Mouse (Mus musculus) frontal cortex, adult (tissue): ENCODE measurements around the gene Chrd.

ENCODE experiments used
- ATAC-seq: cut with Nextera tagmentation; 2 replicates; pipeline ENCODE4 v1.9.2; 2017; ENCODE audit warnings: mild to moderate bottlenecking, moderate library complexity, mixed read lengths; ENCODE audit not compliant: low TSS enrichment

Chrd gene

DNA sequence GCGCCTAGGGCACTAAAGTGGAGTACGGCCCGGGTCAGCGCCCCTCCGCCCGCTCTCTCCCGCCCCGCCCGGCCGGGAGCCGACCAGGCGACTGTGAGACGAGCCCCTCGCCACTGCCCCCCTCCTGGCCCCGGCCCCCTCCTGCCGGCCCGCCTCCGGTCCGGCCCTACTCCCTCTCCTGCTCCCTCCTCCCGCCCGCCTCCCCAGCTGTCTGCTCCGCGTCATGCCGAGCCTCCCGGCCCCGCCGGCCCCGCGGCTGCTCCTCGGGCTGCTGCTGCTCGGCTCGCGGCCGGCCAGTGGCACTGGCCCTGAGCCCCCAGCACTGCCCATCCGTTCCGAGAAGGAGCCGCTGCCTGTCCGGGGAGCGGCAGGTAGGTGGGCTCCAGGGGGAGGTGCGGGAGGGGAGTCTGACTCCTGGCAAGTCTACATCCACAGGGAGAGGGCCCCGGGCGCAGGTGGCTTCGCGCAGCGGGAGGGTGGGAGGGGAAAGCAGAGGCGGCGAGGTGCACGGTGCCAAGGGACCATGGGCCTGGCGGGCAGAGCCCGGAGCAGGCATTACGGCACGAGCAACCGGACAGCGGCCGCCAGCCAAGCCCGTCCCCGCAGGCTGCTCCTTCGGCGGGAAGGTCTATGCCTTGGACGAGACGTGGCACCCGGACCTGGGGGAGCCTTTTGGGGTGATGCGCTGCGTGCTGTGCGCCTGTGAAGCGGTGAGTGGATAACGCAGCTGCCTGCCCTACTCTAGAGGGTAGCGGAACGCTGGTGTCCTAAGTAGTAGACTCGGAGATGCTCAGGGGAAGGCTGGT is at the start of gene Chrd:
Chrd (plus strand) TSS at position 203 of the 806 bp plus-strand sequence.
- ATAC-seq = peak; percentile 60

DNA sequence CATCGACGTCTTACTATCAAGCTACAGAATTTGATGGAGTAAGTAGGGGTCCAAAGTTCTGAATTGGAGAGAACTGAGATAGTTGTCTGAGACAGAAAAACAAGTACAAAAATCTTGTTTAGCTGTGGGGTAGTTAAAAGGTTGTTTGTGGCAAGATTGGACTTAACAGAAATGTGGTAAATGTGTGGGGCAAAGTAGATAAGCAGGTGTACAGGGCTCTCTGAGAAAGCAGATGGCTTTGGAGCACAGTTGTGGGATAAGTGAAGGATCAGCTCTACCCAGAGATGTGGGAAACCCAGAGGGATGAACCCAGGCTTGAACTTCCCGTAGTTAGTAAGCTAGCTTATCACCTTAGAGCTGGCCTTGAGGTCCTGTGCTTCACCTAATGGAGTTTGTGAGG is 42.2 kb upstream of the Chrd start:
- no peak for ATAC-seq

DNA sequence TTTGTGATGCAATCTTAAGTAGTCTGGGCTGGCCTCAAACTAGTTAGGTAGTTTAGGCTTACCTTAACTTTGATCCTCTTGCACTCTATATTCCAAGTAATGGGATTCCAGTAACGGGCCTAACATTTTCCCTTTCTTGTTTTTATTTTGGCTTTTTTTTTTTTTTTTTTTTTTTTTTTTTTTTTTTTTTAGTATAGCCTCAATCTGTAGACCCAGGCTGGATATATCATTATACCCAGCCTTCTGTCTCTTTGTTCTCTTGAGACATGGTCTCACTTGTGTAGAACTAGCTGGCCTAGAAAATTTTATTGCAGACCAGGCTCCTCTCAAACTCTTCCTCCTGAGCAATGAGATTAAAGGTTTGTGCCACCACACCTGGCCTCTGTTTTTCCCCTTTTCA is 41.3 kb upstream of the Chrd start:
- ATAC-seq = no peak

DNA sequence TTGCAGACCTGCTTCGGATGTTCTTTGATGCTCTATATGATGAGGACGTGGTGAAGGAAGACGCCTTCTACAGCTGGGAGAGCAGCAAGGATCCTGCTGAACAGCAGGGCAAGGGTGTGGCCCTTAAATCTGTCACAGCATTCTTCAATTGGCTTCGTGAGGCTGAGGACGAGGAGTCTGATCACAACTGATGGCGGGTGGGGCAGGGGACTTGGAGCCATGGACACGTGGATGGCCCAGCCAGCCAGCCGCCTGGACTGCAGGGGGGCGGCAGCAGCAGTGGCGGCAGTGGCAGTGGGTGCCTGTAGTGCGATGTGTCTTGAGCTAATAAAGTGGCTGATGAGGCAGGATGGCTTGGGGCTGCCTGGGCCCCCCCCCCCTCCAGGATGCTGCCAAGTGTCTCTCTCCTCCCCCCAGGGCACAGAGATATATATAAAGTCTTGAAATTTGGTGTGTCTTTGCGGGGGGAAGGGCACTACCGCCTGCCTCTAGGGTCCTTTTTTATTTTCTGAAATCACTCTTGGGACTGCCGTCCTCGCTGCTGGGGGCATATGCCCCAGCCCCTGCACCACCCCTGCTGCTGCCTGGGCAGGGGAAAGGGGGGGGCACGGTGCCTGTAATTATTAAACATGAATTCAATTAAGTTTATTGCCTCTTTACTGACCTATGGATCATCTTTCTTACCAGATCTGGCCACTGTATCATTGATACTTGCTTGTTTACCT is 40.5 kb upstream of the Chrd start:
- ATAC-seq = no peak

DNA sequence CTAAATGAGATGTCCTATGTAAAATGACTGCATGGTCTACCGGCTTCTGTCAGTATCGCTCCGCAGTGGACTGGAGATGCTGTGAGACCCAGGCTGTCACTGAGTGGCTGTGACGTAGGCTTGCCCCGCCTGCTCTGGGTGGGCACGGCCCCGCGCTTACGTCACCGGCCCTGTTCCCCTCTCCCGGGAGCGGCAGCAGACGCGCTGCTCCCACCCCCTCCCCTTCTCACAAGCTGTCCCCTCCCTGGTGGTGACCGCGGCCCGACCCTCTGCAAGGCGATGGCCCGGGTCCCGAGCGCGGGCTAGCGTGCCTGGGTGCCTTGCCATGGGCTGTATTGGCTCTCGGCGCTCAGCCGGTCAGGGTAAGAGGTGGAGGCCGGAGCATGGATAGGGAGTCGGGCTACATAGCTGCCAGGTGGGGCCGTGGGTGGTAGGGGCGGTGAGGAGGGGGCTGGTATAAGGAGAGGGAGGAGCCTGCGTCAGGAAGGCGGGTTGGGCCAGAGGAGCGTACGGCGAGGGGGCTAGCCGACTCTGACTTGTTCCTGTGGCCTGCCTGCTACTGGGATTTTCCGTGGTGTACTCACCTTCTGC is 39.7 kb upstream of the Chrd start, which contains the start of gene Fam131a:
Fam131a (plus strand) TSS at position 131 of the 591 bp plus-strand sequence.
- ATAC-seq = peak; percentile 79

DNA sequence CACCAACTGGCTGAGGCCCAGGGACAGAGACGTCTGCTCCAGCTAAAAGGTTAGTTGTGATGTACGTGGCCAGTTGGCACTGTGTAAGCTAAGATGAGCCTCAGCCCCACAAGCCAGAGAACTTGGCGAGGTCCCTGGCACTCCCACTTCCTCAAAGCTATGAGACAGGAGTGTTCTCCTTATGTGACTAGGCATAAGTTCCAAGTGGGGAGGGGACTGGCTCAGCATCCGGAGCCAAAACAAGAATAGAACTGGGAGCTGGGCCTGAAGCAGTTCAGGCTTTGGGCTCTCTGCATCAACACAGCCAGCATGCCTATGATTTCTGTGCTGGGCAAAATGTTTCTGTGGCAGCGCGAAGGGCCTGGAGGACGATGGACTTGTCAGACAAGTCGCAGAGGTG is 38.1 kb upstream of the Chrd start:
- ATAC-seq = peak; percentile 62

DNA sequence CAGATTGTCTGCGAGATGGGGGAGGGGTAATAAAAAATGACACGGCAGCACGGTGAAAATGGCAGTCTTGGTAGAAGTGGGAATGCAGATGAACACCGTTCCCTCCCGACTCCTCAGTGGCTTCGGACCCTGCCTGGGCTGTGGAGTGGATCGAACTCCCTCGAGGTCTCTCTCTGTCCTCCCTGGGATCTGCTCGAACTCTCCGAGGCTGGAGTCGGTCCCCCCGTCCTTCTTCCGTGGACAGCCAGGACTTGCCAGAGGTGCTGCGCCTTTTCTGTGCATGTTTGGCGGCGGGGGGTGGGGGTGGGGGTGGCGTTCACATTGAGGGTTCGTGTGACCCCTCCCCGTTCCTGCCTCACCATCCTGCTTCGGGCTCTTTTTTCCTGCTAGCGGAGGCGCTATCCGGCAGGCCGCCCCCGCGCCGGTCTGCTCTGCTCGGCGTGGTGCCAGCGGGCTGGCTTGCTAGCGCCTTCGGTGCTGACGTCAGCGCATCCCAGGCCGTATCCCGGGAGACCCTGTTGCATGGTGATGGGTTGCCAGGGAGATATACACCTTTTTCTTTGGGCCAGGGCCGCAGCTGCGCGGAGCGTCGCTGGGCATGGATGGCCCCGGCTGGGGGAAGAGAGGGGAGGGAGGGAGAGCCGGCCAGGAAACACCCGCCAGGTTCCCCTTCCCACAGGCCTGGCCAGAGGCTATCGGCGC is 37.2 kb upstream of the Chrd start:
- ATAC-seq = peak; percentile 59

DNA sequence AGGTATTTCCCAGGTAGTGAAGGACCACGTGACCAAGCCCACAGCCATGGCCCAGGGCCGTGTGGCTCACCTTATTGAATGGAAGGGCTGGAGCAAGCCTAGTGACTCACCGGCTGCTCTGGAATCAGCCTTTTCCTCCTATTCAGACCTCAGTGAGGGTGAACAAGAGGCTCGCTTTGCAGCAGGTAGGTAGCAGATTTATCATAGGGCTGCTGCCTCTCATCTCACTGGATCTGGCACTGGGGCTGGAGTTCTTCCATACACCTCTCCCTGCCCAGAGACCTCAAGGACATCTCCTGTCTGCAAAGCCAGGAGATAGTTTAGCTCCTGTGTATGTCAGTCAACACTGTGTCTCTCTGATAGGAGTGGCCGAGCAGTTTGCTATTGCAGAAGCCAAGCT is 33.7 kb upstream of the Chrd start:
- ATAC-seq = no peak

DNA sequence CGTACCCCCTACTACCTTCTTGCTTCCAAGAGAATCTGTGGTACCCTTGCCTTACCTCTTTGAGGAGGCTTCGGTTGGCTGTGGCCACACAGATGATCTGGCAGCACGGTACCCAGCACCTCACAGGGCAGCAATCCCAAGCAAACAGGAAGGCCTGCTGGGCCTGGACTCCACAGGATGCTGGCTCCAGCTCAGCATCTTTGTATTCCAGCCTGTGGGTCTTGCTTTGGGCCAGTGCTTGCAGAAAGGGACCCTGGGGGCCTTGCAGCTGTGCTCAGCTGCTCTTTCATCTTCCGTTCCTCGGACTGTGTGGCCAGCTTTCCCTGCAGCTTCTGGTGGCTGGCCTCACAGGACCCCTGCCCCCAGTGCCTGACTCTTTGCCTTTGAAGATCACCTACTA is 32.9 kb upstream of the Chrd start:
- no peak for ATAC-seq

DNA sequence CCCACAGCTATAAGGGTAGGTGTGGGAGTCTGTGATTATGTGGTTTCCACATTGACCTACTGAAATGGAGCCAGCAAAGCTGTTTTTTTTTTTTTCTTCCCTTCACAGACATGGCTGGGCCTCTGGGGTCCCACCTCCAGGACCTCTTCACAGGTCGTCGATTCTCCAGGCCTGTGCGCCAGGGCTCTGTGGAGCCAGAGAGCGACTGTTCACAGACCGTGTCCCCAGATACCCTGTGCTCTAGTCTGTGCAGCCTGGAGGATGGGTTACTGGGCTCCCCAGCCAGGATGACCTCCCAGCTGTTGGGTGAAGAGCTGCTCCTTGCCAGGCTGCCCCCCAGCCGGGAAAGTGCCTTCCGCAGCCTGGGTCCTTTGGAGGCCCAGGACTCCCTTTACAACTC is 31.6 kb upstream of the Chrd start:
- no peak for ATAC-seq

DNA sequence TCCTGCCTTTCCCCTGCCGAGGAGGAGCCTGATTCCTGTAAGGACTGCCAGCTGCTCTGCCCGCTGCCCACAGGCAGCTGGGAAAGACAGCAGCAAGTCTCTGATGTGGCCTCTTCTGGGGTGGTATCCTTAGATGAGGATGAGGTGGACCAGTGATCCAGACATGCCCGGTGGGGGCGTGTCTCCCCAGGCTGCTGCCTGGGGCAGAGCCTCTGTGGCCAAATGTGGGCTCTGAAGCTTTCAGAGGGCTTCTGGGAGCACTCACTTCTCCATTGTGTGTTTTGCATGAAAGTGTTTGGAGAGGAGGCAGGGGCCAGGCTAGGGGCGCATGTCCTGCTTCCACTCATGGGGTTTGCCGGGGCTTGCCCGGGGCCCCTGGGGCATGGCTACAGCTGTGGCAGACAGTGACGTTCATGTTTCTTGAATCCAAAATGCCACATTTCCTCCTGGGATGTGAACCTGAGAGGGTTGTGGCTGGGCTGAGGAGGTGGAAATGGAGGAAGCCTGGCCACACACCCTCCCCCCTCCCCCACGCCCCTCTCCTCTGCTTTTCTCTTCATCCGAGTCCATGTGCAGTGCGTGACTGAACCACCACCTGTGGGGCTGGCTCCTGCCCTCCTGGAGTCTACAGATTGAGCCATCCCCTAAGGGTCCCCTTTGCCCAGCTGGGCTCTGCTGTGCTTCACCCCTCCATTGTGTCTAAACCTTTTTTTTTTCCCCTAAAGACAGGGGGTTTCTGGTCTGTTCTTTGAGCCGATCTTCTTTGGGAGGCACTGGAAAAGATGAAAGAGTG is 31.0 kb upstream of the Chrd start:
- no peak for ATAC-seq

DNA sequence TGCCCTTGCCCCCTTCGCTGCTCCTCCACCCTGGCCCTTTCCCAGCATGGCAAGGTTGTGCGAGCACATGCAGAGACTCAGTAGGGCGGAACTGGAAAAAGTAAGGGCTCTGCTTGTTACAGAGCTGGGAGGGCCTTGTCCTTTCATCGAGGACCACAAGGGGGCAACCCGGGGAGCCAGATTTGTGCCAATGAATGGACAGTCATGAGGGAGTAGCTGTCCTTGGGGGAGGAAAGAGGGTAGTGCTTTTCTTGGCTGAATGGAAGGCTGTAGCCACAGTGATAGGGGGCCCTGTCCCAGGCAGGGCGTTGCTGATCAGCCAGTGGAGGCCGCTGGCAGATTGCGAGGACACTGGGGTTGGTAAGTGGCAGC is 30.4 kb upstream of the Chrd start:
- peak; percentile 28; the same call in 1 of the 2 replicates for ATAC-seq

DNA sequence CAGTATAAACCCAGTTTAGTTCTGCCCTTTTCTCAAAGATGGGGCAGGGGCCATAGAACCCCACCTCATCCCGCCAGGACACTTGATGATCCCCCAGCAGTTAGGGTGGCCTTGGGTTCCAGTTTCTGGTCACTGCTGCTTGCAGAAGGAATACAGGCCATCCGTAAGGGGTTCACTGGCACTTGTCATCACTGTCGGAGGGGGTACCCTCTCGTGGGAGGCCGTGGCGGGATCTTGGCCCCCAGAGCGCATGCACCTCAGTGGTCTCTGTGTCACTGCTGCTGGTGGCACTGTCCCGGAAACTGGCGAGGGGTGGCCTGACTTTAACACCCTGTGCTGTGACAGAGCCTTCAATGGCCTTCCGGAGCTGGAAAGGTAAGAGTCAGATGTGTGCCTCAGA is 29.9 kb upstream of the Chrd start:
- ATAC-seq = no peak

DNA sequence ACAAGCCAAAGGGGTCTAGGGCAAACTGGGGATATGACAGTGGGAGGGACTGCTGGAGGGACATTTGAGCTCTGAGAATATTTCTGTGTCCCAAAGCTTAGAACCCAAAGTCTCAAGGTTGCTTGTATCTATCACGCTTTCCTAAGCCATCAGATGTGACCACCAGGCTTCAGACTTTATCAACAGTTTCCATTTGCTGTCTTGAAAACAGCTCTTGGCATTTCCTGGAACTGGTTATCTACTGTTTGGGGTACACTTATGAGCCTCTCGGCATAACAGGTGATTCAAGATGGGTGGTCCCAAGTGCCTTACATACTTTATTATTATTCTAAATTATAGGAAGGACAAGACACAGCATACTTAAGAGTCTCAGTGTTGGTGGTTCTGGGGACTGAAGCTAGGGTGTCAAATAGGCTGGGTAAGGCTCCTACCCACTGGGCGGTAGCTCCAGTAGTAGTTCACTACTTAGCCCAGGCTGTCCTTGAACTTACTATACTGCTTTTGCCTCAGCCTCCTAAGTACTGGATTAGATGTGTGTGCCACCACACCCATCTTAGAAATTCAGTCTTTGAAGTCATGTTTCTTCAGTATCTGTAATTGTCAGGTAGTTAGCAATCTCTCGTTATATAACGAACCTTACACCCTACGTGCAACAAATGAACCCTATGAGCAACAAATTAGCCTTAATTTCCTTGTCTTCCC is 29.1 kb upstream of the Chrd start:
- no peak for ATAC-seq

DNA sequence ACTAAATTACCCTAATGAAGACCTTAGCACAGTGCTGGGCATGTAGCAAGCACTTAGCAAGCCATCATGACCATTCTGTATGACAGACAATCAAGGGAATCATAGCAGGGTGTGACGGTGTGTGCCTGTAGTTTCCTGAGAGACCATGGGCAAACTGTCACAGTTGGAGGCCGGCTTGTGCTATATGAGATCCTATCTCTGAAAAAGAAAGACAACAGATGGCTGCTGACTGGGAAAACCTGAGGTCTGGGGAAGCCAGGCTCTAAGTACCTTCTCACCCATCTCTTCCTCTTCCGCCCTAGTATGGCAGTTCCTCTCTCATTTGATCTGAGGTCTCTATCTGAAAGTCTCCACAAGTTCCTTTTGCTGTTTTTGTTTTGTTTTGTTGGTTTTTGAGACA is 27.1 kb upstream of the Chrd start:
- ATAC-seq = no peak

DNA sequence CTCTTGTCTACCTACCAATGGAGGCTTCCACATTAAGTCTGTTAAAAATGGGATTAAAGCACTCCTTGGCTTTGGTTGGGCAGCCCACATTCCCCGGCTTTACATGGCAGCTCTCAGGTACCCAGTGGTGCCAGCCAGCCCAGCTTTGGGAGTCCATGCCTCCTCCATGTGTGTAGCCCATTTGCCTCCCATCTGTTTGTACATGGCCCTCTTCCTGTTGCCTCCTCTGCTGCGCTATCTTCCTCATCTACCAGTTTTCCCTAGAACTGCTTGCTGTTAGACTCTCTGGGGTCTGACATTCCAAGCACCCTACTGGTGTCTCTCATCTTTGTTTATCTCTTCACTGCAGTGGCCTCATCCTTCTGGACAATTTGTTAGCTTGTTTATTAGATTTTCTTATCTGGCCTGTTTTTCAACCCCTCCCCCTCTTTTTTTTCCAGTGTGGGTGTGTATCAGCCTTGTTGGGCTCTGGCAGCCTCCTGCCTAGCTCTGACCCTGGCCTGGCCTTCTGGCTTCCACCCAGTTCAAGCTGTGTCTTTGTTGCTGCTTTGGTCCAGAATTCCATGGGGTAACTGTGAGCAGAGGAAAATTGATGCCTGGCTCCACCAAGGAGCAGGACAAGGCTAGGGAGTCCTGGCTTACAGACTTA is 26.4 kb upstream of the Chrd start:
- no peak for ATAC-seq

DNA sequence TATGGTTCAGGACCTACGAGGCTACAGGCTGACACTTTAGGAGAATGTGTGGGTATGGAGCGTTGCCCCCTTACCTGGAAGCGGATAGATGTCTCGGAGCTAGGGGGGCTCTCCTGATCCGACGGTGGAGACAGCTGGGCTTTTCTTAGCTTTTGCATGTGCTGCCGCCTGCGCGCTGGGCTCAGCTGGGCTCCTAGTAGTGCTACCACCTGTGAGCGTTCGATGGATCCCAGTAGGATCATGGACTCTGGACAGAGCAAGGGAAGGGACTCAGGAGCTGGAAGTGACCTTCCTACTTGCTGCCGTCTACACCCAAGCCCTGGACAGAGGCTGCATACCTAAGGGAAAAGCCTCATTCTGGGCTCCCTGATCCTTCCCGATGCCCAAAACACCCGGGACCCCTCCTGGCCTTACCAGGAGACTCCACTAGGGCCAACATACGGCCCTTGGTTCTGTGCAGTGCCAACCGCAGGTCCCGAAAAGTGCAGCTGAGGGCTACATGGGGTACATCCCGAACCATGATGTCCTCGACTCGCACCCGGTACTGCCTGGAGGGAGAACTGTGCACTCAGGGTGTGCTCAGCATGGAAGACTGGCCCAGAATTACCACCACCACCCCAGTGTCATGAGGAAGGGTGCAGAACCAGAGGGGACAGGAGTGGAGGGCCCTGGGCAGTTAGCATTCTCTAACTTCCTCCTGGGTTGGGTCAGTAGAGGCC is 24.5 kb upstream of the Chrd start:
- ATAC-seq = no peak

DNA sequence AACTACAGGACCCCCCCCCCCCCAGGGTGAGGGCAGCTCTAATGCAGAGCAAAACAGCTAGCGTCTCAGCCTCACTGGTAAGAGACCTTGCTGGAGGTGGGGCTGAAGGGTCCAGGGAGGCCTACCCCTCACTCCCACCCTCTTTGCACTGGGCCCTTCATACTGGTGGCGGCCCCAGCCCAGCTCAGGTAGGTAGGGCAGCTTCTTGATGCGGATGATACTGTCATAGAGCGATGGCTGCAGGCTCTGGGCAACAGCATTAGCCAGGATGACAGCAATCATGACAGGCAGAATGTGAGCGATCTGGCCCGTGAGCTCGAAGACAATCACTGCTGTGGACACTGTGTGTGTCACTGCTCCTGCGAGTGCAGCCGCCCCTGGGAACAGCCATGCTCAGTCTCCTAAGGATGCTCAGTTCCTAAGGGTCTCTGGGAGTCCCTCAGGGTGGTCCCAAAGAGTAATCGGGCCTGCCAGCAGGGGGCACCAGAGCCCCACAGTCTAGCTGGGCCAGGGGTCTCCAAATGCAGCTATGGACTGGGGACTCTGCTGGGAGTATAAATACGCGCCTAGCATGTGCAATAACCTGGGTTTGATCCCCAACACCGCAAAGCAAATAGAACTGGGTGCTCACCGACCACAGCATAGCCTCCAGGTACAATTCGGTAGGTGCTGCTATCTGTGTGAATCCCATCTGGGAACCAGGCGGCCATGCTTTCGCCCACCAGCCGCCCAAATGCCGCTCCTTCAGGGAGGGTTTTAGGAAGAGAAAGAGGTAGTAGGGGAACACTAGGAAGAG is 23.8 kb upstream of the Chrd start:
- ATAC-seq = no peak

DNA sequence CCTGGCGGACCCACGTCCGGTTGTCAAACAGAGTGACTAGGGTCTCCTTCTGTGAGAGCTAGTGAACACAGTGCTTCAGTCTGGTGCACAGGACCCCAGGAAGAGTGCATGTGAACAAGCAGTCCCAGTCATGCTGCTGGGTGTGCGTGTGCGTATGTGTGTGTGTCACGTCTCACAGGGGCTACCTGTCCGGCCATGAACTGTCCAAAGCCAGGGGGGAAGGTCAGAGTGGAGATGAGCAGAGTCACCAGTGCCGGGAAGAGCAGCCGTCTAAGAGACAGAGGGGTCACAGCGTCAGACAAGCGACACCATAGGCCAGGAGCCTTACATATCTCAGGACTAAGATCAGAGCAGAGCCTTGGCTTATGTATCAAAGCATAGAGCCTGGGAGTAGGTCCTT is 22.6 kb upstream of the Chrd start:
- ATAC-seq = no peak
